ENCODE assay signal across 9 mouse cellular contexts in genomic region chr15:74411097-74411496, GRCm38 (mm10).
DNase-seq lines count a peak whose midpoint lies in the region; ATAC-seq and TF ChIP-seq lines count a peak whose summit lies in the region.
"Had no signal": no experiment of that assay in that cellular context is flagged by ENCODE, and none has a peak within 500 bp of the region (broad histone marks: within the 10 kb centered on the region; RNA-seq: fewer than 3 reads in every experiment).

No protein-coding gene starts in this region.

- ATAC-seq in CD4-positive, CD25-positive, alpha-beta regulatory T cell, adult 4 months = no peak
- ATAC-seq in granulocyte monocyte progenitor cell, adult 5-6 weeks (replicated peaks; ENCODE audit: poor library complexity, severe bottlenecking) = no peak

- no peak overlapping the region for H3K27ac ChIP-seq in kidney, adult 2 months (ENCODE audit: insufficient read depth, low read depth, low read length)
- no peak overlapping the region for H3K27ac ChIP-seq in ES-E14 (ENCODE audit: insufficient read depth, low read depth, low read length, poor library complexity, severe bottlenecking)
- H3K27ac ChIP-seq: embryonic facial prominence, embryonic 15.5 days had no signal

- H3K9me3 ChIP-seq in ES-E14 (ENCODE audit: control insufficient read depth, insufficient read depth, low read depth, low read length) = no peaks in the 10 kb centered on the region
- H3K9me3 ChIP-seq: embryonic facial prominence, embryonic 15.5 days had no signal

- no peak for TF ChIP-seq POLR2A in kidney, adult 2 months (IDR thresholded peaks at IDR 0.05; ENCODE audit: low read depth, low read length)

- H3K4me1 ChIP-seq in kidney, adult 2 months (ENCODE audit: control insufficient read depth, insufficient read depth, low read length) = no peaks in the 10 kb centered on the region
- no peaks in the 10 kb centered on the region for H3K4me1 ChIP-seq in ES-E14 (ENCODE audit: control insufficient read depth in 2 of 2, insufficient read depth in 2 of 2, low read length in 2 of 2, poor library complexity in 1 of 2)

- H3K27me3 ChIP-seq in kidney, adult 2 months (replicated peaks; ENCODE audit: control insufficient read depth, insufficient read depth, low read length) = no peaks in the 10 kb centered on the region
- H3K27me3 ChIP-seq: embryonic facial prominence, embryonic 15.5 days had no signal

- H3K36me3 ChIP-seq in kidney, adult 2 months (ENCODE audit: control insufficient read depth, insufficient read depth, low read length) = no peaks in the 10 kb centered on the region
- no peaks in the 10 kb centered on the region for H3K36me3 ChIP-seq in ES-E14 (ENCODE audit: control insufficient read depth, insufficient read depth, low read length, poor library complexity, severe bottlenecking)
- H3K36me3 ChIP-seq: embryonic facial prominence, embryonic 15.5 days had no signal

- H3K4me3 ChIP-seq in kidney, adult 2 months (ENCODE audit: insufficient read depth, low read depth, low read length) = no peak overlapping the region
- no peak overlapping the region for H3K4me3 ChIP-seq in ES-E14 (ENCODE audit: insufficient read depth in 1 of 2, low read depth in 1 of 2, low read length in 2 of 2, poor library complexity in 1 of 2, severe bottlenecking in 1 of 2)
- H3K4me3 ChIP-seq: embryonic facial prominence, embryonic 15.5 days had no signal

- in situ Hi-C loops in ES-E14 (cut with MboI; ENCODE audit: low sequenced_read_pairs in 2 of 2, unreplicated experiment in 2 of 2) = no loop called here

- DNase-seq in CD4-positive, CD25-positive, alpha-beta regulatory T cell, adult 2 months (ENCODE audit: low read depth, low spot score) = peak; percentile 24
- DNase-seq in kidney, adult 2 months = peak; percentile 7
- no peak for DNase-seq in kidney, adult 11 months
- peak; percentile 39 for DNase-seq in ES-E14 (ENCODE audit: low read depth, low spot score)
- peak; percentile 39 for DNase-seq in heart, postnatal 4 days
- DNase-seq in left cerebral cortex, adult 11 months (ENCODE audit: low spot score) = no peak

- peak; percentile 60 for TF ChIP-seq CTCF in kidney, adult 2 months (conservative IDR thresholded peaks at IDR 0.05; ENCODE audit: insufficient read depth, insufficient read length, low read depth, low read length)

- WGBS in kidney, adult 2 months = 68% methylated on average over 3 of the region's 3 CpGs

- no peak overlapping the region for H3K9ac ChIP-seq in ES-E14 (ENCODE audit: insufficient read depth, low read depth, low read length, poor library complexity, severe bottlenecking)
- H3K9ac ChIP-seq: embryonic facial prominence, embryonic 15.5 days had no signal

TF ChIP-seq in ES-E14, 5 proteins besides CTCF, POLR2A, EP300 and RAD21:
- no peak for TF ChIP-seq ZNF384 (IDR thresholded peaks at IDR 0.05; ENCODE audit: low read depth, low read length)
- TF ChIP-seq ZC3H11A (IDR thresholded peaks at IDR 0.05; ENCODE audit: borderline replicate concordance, low read depth, low read length) = peak; percentile 86; the same call in 1 of the 2 replicates

Comparison
In these comparisons a context has a peak if more than half of its experiments do, and no peak if none do; other contexts are left out.
1. DNase-seq: peak in CD4-positive, CD25-positive, alpha-beta regulatory T cell, adult 2 months (single experiment), kidney, adult 2 months (single experiment), ES-E14 (single experiment) and heart, postnatal 4 days (single experiment); none in kidney, adult 11 months (single experiment) and left cerebral cortex, adult 11 months (single experiment).